Mouse (Mus musculus): ENCODE results near the gene Nmi.
"Not testable (repeated sequence)": the region's sequence is repeated elsewhere in the genome, so short reads cannot be mapped to it uniquely, and the experiment has no call there.

Gene Nmi

GRCm38 (mm10) chr2:51973410-51973968 is at the start of gene Nmi:
Nmi (minus strand) TSS chr2:51973494.
- DNase-seq, result peak; percentile 10

GRCm38 (mm10) chr2:52016361-52016760 is 43.1 kb upstream of the Nmi start:
- DNase-seq, result no peak

- peak; percentile 9 for DNase-seq
These were observed 40.1 kb upstream of the Nmi start for GRCm38 (mm10) chr2:52013306-52013820.

- DNase-seq, result not testable (repeated sequence)
These were observed 38.5 kb upstream of the Nmi start for GRCm38 (mm10) chr2:52011820-52012219.

- DNase-seq, result no peak
These were observed 33.1 kb upstream of the Nmi start for GRCm38 (mm10) chr2:52006380-52006779.

- DNase-seq, result not testable (repeated sequence)
These were observed 29.0 kb upstream of the Nmi start for GRCm38 (mm10) chr2:52002299-52002698.

GRCm38 (mm10) chr2:52001521-52001920 is 28.2 kb upstream of the Nmi start:
- no peak for DNase-seq

- peak; percentile 18 for DNase-seq
These were observed 26.7 kb upstream of the Nmi start for GRCm38 (mm10) chr2:51999996-52000395.

- DNase-seq, result no peak
These were observed 18.2 kb upstream of the Nmi start for GRCm38 (mm10) chr2:51991447-51991846.

GRCm38 (mm10) chr2:51989559-51989958 is 16.3 kb upstream of the Nmi start:
- no peak for DNase-seq

GRCm38 (mm10) chr2:51986695-51987094 is 13.4 kb upstream of the Nmi start:
- no peak for DNase-seq

- DNase-seq, result no peak
These were observed 12.9 kb upstream of the Nmi start for GRCm38 (mm10) chr2:51986157-51986556.

- no peak for DNase-seq
These were observed 11.9 kb upstream of the Nmi start for GRCm38 (mm10) chr2:51985241-51985640.

GRCm38 (mm10) chr2:51982288-51982687 is 9.0 kb upstream of the Nmi start:
- DNase-seq, result no peak

GRCm38 (mm10) chr2:51981630-51982029 is 8.3 kb upstream of the Nmi start:
- no peak for DNase-seq

GRCm38 (mm10) chr2:51972641-51973409 is 469 bp downstream of the Nmi start:
- DNase-seq, result peak; percentile 12

GRCm38 (mm10) chr2:51972142-51972541 is 1.2 kb downstream of the Nmi start:
- peak; percentile 3 for DNase-seq

- DNase-seq, result no peak
These were observed 2.4 kb downstream of the Nmi start for GRCm38 (mm10) chr2:51970897-51971296.

- no peak for DNase-seq
These were observed 6.0 kb downstream of the Nmi start for GRCm38 (mm10) chr2:51967288-51967687.

GRCm38 (mm10) chr2:51953648-51954204 is 19.6 kb downstream of the Nmi start:
- DNase-seq, result no peak

- DNase-seq, result no peak
These were observed 22.4 kb downstream of the Nmi start for GRCm38 (mm10) chr2:51950876-51951275.

GRCm38 (mm10) chr2:51948105-51948830 is 25.0 kb downstream of the Nmi start:
- no peak for DNase-seq

- no peak for DNase-seq
These were observed 27.5 kb downstream of the Nmi start for GRCm38 (mm10) chr2:51945812-51946211.
